Comparison of ENCODE assay signal across 8 mouse cellular contexts in the genomic region with DNA sequence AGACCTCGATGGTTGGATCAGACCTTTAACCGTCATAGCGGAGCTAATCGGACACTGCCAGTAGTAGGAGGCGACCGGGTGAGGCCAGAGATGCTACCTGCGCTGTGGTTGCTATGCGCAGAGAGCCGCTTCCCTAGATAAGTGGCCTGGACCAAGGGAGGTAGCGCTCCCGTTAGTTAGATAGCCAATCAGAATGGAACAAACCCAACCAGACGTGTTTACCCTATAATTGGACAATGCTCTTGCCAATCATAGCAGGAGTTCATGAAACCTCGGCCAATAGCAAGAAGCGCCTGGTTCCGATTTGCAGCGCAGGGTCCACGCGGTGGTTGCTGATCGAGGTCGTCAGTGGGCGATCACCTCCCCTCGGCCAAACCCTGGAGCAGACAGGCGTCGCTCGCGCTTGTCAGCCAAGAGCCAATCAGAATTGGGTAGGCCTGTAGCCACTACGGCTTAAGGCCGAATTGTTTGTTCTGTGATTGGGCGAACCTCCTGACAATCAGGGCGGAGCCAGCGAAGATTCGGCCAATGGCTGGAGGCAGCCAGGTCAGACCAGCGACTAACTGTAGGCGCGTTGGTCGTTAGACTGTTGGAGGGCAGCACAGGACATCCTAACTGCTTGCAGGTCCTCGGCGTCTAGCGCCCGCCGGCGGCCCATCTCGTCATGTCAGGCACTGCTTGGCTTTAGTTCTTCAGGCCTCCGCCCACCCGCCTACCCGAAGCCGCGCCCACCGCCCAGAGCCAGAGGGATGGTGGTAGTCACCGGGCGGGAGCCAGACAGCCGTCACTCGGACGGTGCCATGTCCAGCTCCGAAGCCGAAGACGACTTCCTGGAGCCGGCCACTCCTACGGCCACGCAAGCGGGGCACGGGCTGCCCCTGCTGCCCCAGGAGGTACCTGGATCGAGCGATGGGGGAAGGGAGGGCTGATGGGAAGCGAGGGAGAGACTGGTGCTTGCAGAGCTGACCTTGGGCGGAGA. TPM values are rescaled to one million over a fixed set of nuclear protein-coding genes. Genes with fewer than 3 reads are reported as not detected.
DNase-seq lines count a peak whose midpoint lies in the region; ATAC-seq lines count a peak whose summit lies in the region.

A gene (plus strand): TSS at position 528 of the 979 bp plus-strand sequence.

- ATAC-seq in hindbrain, embryonic 12.5 days (ENCODE audit: low FRiP score), result peak; percentile 96

- H3K9me3 ChIP-seq in hindbrain, embryonic 12.5 days (replicated peaks), result no peaks in the 10 kb centered on the region

- H3K4me3 ChIP-seq in hindbrain, embryonic 12.5 days, result peak within 1 kb of the TSS; percentile 69

- H3K4me1 ChIP-seq in hindbrain, embryonic 12.5 days, result peaks cover 15% of the 10 kb centered on the region

- peak within 1 kb of the TSS; percentile 90 for H3K27ac ChIP-seq in hindbrain, embryonic 12.5 days

- DNase-seq in NIH3T3 (ENCODE audit: low read depth), result peak; percentile 95
- DNase-seq in cerebellum, postnatal 10 days, result peak; percentile 97 to 98
- DNase-seq in frontal cortex, postnatal 10 days (ENCODE audit: low spot score in 2 of 2), result peak; percentile 97 to 98
- DNase-seq in layer of hippocampus, postnatal 14 days (ENCODE audit: low spot score in 2 of 2), result peak; percentile 97 to 98
- DNase-seq in lung, postnatal 14 days, result peak; percentile 97
- peak; percentile 96 for DNase-seq in retina, adult 2 months (ENCODE audit: low read depth, low spot score)
- DNase-seq in thymus, postnatal 36 days, result peak; percentile 91 to 93

- H3K9ac ChIP-seq in hindbrain, embryonic 12.5 days, result peak within 1 kb of the TSS; percentile 79

- peaks cover 3% of the 10 kb centered on the region; the same call in 1 of the 2 replicates for H3K36me3 ChIP-seq in hindbrain, embryonic 12.5 days

- H3K4me2 ChIP-seq in hindbrain, embryonic 12.5 days (replicated peaks), result peak within 1 kb of the TSS; percentile 80

- under 1% methylated on average over 65 of the region's 66 CpGs for WGBS in hindbrain, embryonic 12.5 days

- H3K27me3 ChIP-seq in hindbrain, embryonic 12.5 days, result no peaks in the 10 kb centered on the region

RNA-seq across cellular contexts. Expression of the gene that starts here (rescaled TPM):
- polyA plus RNA-seq in hindbrain, embryonic 12.5 days (2016; fragmentation: Nextera tagmentation; extraction: Ambion mirVana), result 8.7 and 10.1 TPM in 2 replicates
- total RNA-seq in layer of hippocampus, postnatal 14 days (2021), result 10 to 100 TPM; 11.5 to 13.3 TPM

Comparison
In these comparisons a context has a peak if more than half of its experiments do, and no peak if none do; other contexts are left out.
1. Peak in every context shown above with its lines: DNase-seq, ATAC-seq, H3K4me3 ChIP-seq and H3K27ac ChIP-seq.